ENCODE assay signal across 8 mouse cellular contexts in the genomic region with DNA sequence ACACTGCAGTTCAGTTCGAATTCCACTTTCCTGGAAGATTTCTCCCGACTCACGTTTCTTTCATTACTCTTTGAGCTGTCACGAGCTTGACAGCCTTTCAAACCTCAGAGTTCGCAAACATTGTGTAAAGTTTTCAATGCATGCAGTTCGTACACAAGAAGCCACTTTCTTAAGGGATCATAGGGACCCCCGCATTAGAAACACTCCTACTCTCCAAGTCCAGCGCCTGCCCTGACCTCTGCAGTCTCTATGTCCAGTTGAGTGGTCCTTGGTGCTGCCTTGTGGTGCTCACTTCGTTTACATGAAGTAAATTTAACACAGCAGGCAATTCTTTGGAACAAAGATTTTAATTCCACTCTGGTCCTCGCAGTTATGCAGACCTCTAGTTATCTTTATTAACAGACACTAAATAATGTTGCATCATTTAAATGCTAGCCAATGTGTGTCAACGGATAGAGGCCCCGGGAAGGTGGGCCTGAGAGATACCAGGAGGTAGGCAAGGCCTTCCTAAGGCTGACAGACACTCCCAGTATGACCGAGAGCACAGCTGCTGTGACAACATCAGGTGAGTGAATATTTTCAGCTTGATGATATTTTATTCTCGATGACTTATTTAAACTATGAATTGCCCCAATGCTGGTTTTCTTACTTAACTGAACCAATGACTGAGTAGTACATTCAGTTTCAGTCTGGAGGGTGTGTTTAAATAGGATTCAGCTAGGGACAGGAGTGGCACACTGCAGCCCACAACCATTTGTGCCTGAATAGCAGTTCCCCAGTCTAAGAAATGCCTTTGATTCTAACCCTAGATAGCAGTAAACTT. TPM values are rescaled to one million over a fixed set of nuclear protein-coding genes. Genes with fewer than 3 reads are reported as not detected.
DNase-seq lines count a peak whose midpoint lies in the region; ATAC-seq and TF ChIP-seq lines count a peak whose summit lies in the region.
"Had no signal": no experiment of that assay in that cellular context is flagged by ENCODE, and none has a peak within 500 bp of the region (broad histone marks: within the 10 kb centered on the region; RNA-seq: fewer than 3 reads in every experiment).

Gene Gypa, plus strand, starts transcription at position 259 of the 823 bp plus-strand sequence.

- TF ChIP-seq POLR2A in testis, adult 2 months (IDR thresholded peaks at IDR 0.05; ENCODE audit: control insufficient read depth, low read depth, low read length): no peak

- 33% methylated on average over 14 of the region's 14 CpGs for WGBS in limb, embryonic 11.5 days
- WGBS in neural tube, embryonic 14.5 days: 24% methylated on average over 14 of the region's 14 CpGs

- peaks cover 3% of the 10 kb centered on the region; the same call in 1 of the 2 replicates for H3K4me1 ChIP-seq in testis, adult 2 months (ENCODE audit: control insufficient read depth, insufficient read depth, low read length)
- no peaks in the 10 kb centered on the region for H3K4me1 ChIP-seq in limb, embryonic 11.5 days (ENCODE audit: control insufficient read depth, insufficient read depth, low read length)
- H3K4me1 ChIP-seq in neural tube, embryonic 14.5 days (ENCODE audit: control insufficient read depth, insufficient read depth, low read length): no peaks in the 10 kb centered on the region

- no peak for DNase-seq in testis, postnatal 14 days (ENCODE audit: low spot score)
- DNase-seq in limb, embryonic 11.5 days (ENCODE audit: low spot score): no peak
- DNase-seq in ovary, postnatal 10 days (ENCODE audit: low spot score): no peak
- DNase-seq in layer of hippocampus, adult 9-10 months (ENCODE audit: low spot score): no peak

- no peak for TF ChIP-seq CTCF in testis, adult 2 months (IDR thresholded peaks at IDR 0.05; ENCODE audit: control insufficient read depth, insufficient read depth, insufficient replicate concordance, low read depth, low read length)

- no peaks in the 10 kb centered on the region for H3K36me3 ChIP-seq in testis, adult 2 months (ENCODE audit: control insufficient read depth, insufficient read depth, low read length)
- H3K36me3 ChIP-seq in limb, embryonic 11.5 days (ENCODE audit: control insufficient read depth, insufficient read depth, low read length): no peaks in the 10 kb centered on the region
- no peaks in the 10 kb centered on the region for H3K36me3 ChIP-seq in neural tube, embryonic 14.5 days (ENCODE audit: control insufficient read depth, insufficient read depth, low read length)

- H3K4me2 ChIP-seq in limb, embryonic 11.5 days (ENCODE audit: low read depth, severe bottlenecking): peak within 1 kb of the TSS; percentile 73
- peak within 1 kb of the TSS; percentile 48 for H3K4me2 ChIP-seq in neural tube, embryonic 14.5 days (ENCODE audit: low read depth, low read length)

- no peaks in the 10 kb centered on the region for H3K9me3 ChIP-seq in limb, embryonic 11.5 days (ENCODE audit: control insufficient read depth, low read length)
- H3K9me3 ChIP-seq in neural tube, embryonic 14.5 days (ENCODE audit: control insufficient read depth, low read length): no peaks in the 10 kb centered on the region

- peak within 1 kb of the TSS; percentile 40 for H3K9ac ChIP-seq in limb, embryonic 11.5 days (ENCODE audit: low read length)
- H3K9ac ChIP-seq in neural tube, embryonic 14.5 days (replicated peaks; ENCODE audit: low read depth, low read length): no peak within 1 kb of the TSS

- ATAC-seq in erythroblast, adult 5-6 weeks (replicated peaks; ENCODE audit: low FRiP score, poor library complexity, severe bottlenecking): peak; percentile 79
- no peak; the same call in 1 of the 2 replicates for ATAC-seq in limb, embryonic 11.5 days (ENCODE audit: insufficient number of reproducible peaks, low FRiP score, low TSS enrichment, low read depth)
- peak; percentile 54 for ATAC-seq in neural tube, embryonic 14.5 days (ENCODE audit: low read depth)

- H3K27ac ChIP-seq in testis, adult 2 months (ENCODE audit: control insufficient read depth, insufficient read depth, low read depth, low read length): no peak within 1 kb of the TSS
- H3K27ac ChIP-seq in limb, embryonic 11.5 days (replicated peaks; ENCODE audit: low read depth, low read length): no peak within 1 kb of the TSS
- no peak within 1 kb of the TSS for H3K27ac ChIP-seq in neural tube, embryonic 14.5 days (ENCODE audit: low read depth, low read length)

- peak within 1 kb of the TSS; percentile 73 for H3K4me3 ChIP-seq in testis, adult 2 months (ENCODE audit: control insufficient read depth, low read depth, low read length)
- peak within 1 kb of the TSS; percentile 46 for H3K4me3 ChIP-seq in limb, embryonic 11.5 days (ENCODE audit: low read depth, low read length)
- H3K4me3 ChIP-seq in neural tube, embryonic 14.5 days (ENCODE audit: low read depth, low read length): peak within 1 kb of the TSS; percentile 38

- H3K27me3 ChIP-seq in testis, adult 2 months (ENCODE audit: control insufficient read depth, insufficient read depth, low read length): no peaks in the 10 kb centered on the region
- H3K27me3 ChIP-seq in limb, embryonic 11.5 days (ENCODE audit: control insufficient read depth, insufficient read depth, low read length): no peaks in the 10 kb centered on the region
- no peaks in the 10 kb centered on the region for H3K27me3 ChIP-seq in neural tube, embryonic 14.5 days (ENCODE audit: control insufficient read depth, insufficient read depth, low read length)

RNA-seq across cellular contexts. Expression of gene Gypa, which starts in this region (rescaled TPM):
- 0.10 TPM in 1 of 2 replicates, not detected in the other for polyA plus RNA-seq in testis, adult 2 months (2012; rRNA removed)
- 1,528 and 1,589 TPM in 2 replicates for total RNA-seq in erythroblast, adult 5-6 weeks (2015; ENCODE audit: low replicate concordance)
- 1,490 and 2,036 TPM in 2 replicates for total RNA-seq in erythroblast, adult 5-6 weeks (2017; ENCODE audit: low replicate concordance)
- 10.2 and 11.6 TPM in 2 replicates for polyA plus RNA-seq in limb, embryonic 11.5 days (2014; fragmentation: Nextera tagmentation; extraction: Ambion mirVana)
- polyA plus RNA-seq in neural tube, embryonic 14.5 days (2014; fragmentation: Nextera tagmentation; extraction: Ambion mirVana): 1.9 and 2.2 TPM in 2 replicates
- polyA plus RNA-seq: gonadal fat pad, adult 2 months had no signal
